Mouse (Mus musculus) forebrain, embryonic 10.5 days (tissue): Measurements from ENCODE around the gene Arid5b. TPM values are rescaled to one million over a fixed set of nuclear protein-coding genes. Genes with fewer than 3 reads are reported as not detected.
"Not testable (repeated sequence)": the region's sequence is repeated elsewhere in the genome, so short reads cannot be mapped to it uniquely, and the experiment has no call there.

ENCODE experiments used
- DNase-seq: peaks from one replicate; pipeline ENCODE4 v3.0.0-alpha.2; 2017; ENCODE audit warnings: low spot score; ENCODE audit errors: extremely low spot score
- H3K27ac ChIP-seq: fragments of 300-500 bp; sonication (generic); 2 replicates; pipeline ENCODE4 v1.5.1; 2016; ENCODE audit warnings: mild to moderate bottlenecking
- H3K27me3 ChIP-seq: fragments of 300-500 bp; sonication (generic); 2 replicates; pipeline ENCODE4 v1.6.1; 2016; ENCODE audit warnings: mild to moderate bottlenecking; ENCODE audit not compliant: poor library complexity, severe bottlenecking
- H3K36me3 ChIP-seq: fragments of 300-500 bp; sonication (generic); replicated peaks from 2 replicates; pipeline ENCODE4 v1.6.1; 2016; ENCODE audit warnings: mild to moderate bottlenecking, moderate library complexity
- H3K4me1 ChIP-seq: fragments of 300-500 bp; sonication (generic); 2 replicates; pipeline ENCODE4 v1.6.1; 2016
- H3K4me3 ChIP-seq: fragments of 300-500 bp; sonication (generic); 2 replicates; pipeline ENCODE4 v1.5.1; 2016; ENCODE audit warnings: mild to moderate bottlenecking, moderate library complexity
- H3K9me3 ChIP-seq: fragments of 300-500 bp; sonication (generic); 2 replicates; pipeline ENCODE4 v1.6.1; 2016; ENCODE audit warnings: mild to moderate bottlenecking, moderate library complexity
- WGBS: fragments of 180-500 bp; shearing (Covaris S2); methylation state at CpG from one replicate; pipeline ENCODE4 v1.1.7; 2016; 5-methylcytosine and 5-hydroxymethylcytosine counted together
- polyA plus RNA-seq: library from polyadenylated mRNA; unstranded; fragments of >200 nt; fragmentation: Nextera tagmentation; extraction: Ambion mirVana; gene quantifications from 2 replicates; pipeline ENCODE4 v1.2.1, GENCODE M21; 2016

Gene Arid5b
- polyA plus RNA-seq, 1 experiment from 2014 or later: 10.5 TPM

DNA sequence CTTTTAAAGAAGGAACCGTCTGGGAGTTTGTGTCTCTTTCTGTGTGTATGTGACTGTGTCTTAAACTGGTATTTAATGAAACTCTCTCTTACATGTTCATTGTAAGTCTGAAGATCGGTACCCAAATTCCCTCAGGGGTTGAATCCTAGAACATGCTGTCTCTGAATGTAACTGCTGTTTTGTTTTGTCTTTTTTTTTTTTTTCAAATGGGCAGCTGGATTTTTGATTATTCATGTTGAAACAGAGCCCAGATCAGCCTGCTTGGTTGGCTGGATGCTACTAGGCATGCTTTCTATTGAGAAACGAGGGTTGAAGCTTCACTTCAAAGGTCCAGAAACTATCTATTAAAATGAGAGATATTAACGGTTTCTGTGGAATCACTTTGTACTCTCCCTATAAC is 177.3 kb downstream of the Arid5b start:
- 90% methylated on average over 4 of the region's 4 CpGs for WGBS
- no peak overlapping the region for H3K4me3 ChIP-seq
- peaks cover 31% of the 10 kb centered on the region for H3K4me1 ChIP-seq
- H3K36me3 ChIP-seq: peaks cover 31% of the 10 kb centered on the region
- H3K27ac ChIP-seq: no peak overlapping the region
- no peaks in the 10 kb centered on the region for H3K27me3 ChIP-seq
- no peaks in the 10 kb centered on the region for H3K9me3 ChIP-seq
- DNase-seq: no peak

- H3K9me3 ChIP-seq: no peaks in the 10 kb centered on the region
- H3K27me3 ChIP-seq: no peaks in the 10 kb centered on the region
- no peak for DNase-seq
- H3K27ac ChIP-seq: no peak overlapping the region
- H3K4me1 ChIP-seq: peaks cover 24% of the 10 kb centered on the region
- peaks cover 36% of the 10 kb centered on the region for H3K36me3 ChIP-seq
- no peak overlapping the region for H3K4me3 ChIP-seq
- 94% methylated on average over 8 of the region's 8 CpGs for WGBS
Observed at GRCm38 (mm10) chr10:68100506-68100905, 178.0 kb downstream of the Arid5b start.

GRCm38 (mm10) chr10:68099801-68100200 is 178.7 kb downstream of the Arid5b start:
- not testable (repeated sequence) for H3K27ac ChIP-seq, H3K27me3 ChIP-seq, H3K9me3 ChIP-seq, DNase-seq, H3K4me3 ChIP-seq
- peaks cover 43% of the 10 kb centered on the region for H3K36me3 ChIP-seq
- peaks cover 17% of the 10 kb centered on the region for H3K4me1 ChIP-seq
- 93% methylated on average over 7 of the region's 7 CpGs for WGBS

DNA sequence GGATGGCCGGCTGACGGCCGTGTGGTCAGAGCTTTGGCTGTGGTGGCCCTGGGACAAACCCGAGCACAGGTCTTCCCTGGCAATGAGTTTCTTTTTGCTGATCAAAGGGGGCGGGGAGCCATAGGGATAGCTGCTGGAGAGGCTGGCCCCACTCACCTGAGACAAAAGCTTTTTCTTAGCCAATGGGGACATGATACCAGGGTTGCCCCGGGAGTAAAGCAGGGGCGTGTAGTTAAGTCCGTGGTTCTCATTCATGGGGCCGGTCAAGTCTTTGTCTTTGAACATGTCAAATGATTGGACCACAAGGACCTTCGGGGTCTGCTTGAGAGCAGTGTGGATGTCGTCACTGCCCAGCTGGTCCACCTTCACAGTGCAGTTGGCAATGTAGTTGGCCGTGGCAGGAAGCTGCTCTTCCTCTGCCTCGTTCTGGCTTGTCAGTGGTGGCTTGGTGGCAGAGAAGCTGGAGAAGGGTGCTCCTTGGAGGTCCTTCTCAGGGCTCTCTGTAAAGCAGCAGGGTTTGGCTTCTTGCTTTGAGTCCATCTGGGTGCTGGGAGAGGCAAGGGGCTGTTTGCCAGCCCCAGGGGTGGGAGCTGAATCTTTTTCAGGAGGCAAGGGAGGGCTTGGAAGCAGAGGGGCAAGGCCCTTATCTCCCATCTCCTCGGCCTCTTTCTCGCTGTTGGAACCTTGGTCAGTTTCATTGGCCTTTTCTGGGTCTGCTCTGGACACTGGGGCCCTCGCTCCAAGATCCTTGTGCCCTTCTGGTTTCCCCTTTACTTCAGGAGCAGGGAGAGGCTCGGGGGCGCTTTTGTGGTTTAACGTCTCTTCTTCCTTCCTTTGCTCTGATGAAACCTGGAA is 180.5 kb downstream of the Arid5b start:
- H3K27ac ChIP-seq: no peak overlapping the region
- H3K4me3 ChIP-seq: no peak overlapping the region
- 92% methylated on average over 19 of the region's 19 CpGs for WGBS
- peaks cover 47% of the 10 kb centered on the region for H3K36me3 ChIP-seq
- H3K4me1 ChIP-seq: peaks cover 3% of the 10 kb centered on the region; the same call in 1 of the 2 replicates
- H3K27me3 ChIP-seq: no peaks in the 10 kb centered on the region
- H3K9me3 ChIP-seq: no peaks in the 10 kb centered on the region
- DNase-seq: no peak

DNA sequence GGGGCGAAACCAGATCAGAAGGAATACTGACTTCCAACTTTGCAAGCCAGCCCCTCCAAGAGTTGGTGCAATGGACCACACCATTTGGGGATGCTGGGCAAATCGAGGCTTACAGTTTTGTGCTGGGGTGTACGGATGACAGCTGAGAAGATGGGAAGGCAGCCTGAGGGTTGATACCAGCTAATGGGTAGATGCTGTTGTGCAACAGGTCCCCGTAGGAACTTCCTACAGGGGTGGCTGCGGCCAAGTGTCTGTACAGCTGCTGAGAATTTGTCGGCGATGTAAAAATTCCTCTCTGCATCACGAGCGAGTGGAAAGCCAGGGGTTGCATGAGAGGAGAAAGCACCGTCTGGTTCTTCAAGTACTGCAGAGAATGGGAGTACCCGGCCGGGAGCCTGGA is 182.1 kb downstream of the Arid5b start:
- H3K27me3 ChIP-seq: no peaks in the 10 kb centered on the region
- H3K36me3 ChIP-seq: peaks cover 47% of the 10 kb centered on the region
- H3K4me1 ChIP-seq: peaks cover 3% of the 10 kb centered on the region; the same call in 1 of the 2 replicates
- 95% methylated on average over 12 of the region's 12 CpGs for WGBS
- DNase-seq: no peak
- no peak overlapping the region for H3K4me3 ChIP-seq
- no peaks in the 10 kb centered on the region for H3K9me3 ChIP-seq
- H3K27ac ChIP-seq: no peak overlapping the region

GRCm38 (mm10) chr10:68095136-68095535 is 183.4 kb downstream of the Arid5b start:
- Histone ChIP-seq H3K4me1 (peaks cover 3% of the 10 kb centered on the region; the same call in 1 of the 2 replicates), H3K9me3 (no peaks in the 10 kb centered on the region), H3K27ac (no peak overlapping the region), H3K36me3 (peaks cover 41% of the 10 kb centered on the region), H3K4me3 (no peak overlapping the region), H3K27me3 (no peaks in the 10 kb centered on the region)
- WGBS: 83% methylated on average over 2 of the region's 2 CpGs
- DNase-seq: no peak

GRCm38 (mm10) chr10:68093496-68093895 is 185.0 kb downstream of the Arid5b start:
- 73% methylated on average over 3 of the region's 3 CpGs for WGBS
- Histone ChIP-seq H3K9me3 (no peaks in the 10 kb centered on the region), H3K4me1 (peaks cover 3% of the 10 kb centered on the region; the same call in 1 of the 2 replicates), H3K36me3 (peaks cover 38% of the 10 kb centered on the region), H3K27ac (no peak overlapping the region), H3K27me3 (no peaks in the 10 kb centered on the region), H3K4me3 (no peak overlapping the region)
- DNase-seq: no peak

DNA sequence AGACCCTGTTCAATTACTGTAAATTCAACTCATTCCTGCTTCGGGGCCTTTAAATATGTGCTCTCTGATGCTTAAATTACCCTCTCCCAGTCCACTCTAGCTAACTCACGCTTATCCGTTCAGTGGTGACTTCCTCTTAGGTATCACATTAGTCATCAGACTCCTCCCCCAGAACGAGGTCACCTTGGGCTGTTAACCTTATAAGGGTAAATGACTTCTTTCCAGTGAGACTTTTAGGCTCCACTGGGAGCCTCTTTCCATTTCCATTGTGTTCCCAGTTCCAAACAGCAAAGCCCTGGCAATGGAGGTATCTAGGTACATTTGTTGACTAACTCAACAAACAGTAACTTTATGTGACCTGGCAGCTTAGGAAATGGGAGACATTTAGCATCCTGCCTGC is 186.7 kb downstream of the Arid5b start:
- H3K36me3 ChIP-seq: peaks cover 22% of the 10 kb centered on the region
- H3K4me3 ChIP-seq: no peak overlapping the region
- 89% methylated on average over 4 of the region's 4 CpGs for WGBS
- no peak overlapping the region for H3K27ac ChIP-seq
- H3K4me1 ChIP-seq: peaks cover 3% of the 10 kb centered on the region; the same call in 1 of the 2 replicates
- H3K9me3 ChIP-seq: no peaks in the 10 kb centered on the region
- DNase-seq: no peak
- H3K27me3 ChIP-seq: no peaks in the 10 kb centered on the region

DNA sequence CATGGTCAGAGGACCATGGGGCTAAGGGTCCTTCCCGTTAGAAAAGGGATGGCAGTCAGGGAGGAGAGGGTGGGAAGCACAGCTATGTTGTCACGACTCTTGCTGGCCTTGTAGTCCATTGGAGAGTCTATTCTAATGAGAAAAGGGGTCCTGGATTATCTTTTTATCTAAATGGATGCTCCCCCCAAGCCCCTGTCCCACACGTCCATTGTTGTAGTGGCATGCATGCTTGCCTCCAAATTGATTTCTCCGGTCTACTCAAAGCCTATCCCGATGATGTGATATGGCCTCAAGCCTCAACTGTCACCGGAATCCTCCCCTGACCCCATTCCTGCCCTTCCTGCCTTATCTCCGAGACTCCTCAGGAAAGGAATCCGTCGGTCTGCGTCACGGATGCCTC is 187.5 kb downstream of the Arid5b start:
- 90% methylated on average over 11 of the region's 11 CpGs for WGBS
- H3K27ac ChIP-seq: no peak overlapping the region
- H3K4me1 ChIP-seq: peaks cover 3% of the 10 kb centered on the region; the same call in 1 of the 2 replicates
- H3K36me3 ChIP-seq: peaks cover 13% of the 10 kb centered on the region
- no peaks in the 10 kb centered on the region for H3K27me3 ChIP-seq
- H3K4me3 ChIP-seq: no peak overlapping the region
- DNase-seq: no peak
- H3K9me3 ChIP-seq: no peaks in the 10 kb centered on the region

GRCm38 (mm10) chr10:68090544-68090943 is 188.0 kb downstream of the Arid5b start:
- Histone ChIP-seq H3K4me3 (no peak overlapping the region), H3K4me1 (peaks cover 3% of the 10 kb centered on the region; the same call in 1 of the 2 replicates), H3K27ac (no peak overlapping the region), H3K9me3 (no peaks in the 10 kb centered on the region), H3K36me3 (peaks cover 11% of the 10 kb centered on the region; the same call in 1 of the 2 replicates), H3K27me3 (no peaks in the 10 kb centered on the region)
- DNase-seq: no peak
- 94% methylated on average over 3 of the region's 3 CpGs for WGBS

DNA sequence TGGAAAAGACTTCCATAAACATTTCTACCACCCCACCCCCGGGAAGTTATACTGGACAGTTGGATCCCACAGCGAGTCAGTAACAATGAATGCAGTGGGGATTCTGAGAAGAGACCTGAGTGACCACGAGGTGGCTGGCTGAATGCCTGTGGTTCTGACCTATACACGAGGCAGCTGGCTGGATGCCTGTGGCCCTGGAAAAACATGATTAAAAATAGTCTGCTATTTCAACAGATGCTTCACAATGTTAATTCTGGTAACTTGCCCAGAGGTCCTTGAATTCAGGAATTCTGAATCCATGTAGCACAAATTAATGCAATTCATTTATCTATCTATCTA is 188.4 kb downstream of the Arid5b start:
- peaks cover 3% of the 10 kb centered on the region; the same call in 1 of the 2 replicates for H3K4me1 ChIP-seq
- H3K4me3 ChIP-seq: no peak overlapping the region
- no peaks in the 10 kb centered on the region for H3K27me3 ChIP-seq
- no peak overlapping the region for H3K27ac ChIP-seq
- peaks cover 8% of the 10 kb centered on the region; the same call in 1 of the 2 replicates for H3K36me3 ChIP-seq
- 82% methylated on average over 4 of the region's 4 CpGs for WGBS
- no peak for DNase-seq
- H3K9me3 ChIP-seq: no peaks in the 10 kb centered on the region

GRCm38 (mm10) chr10:68089435-68090196 is 188.9 kb downstream of the Arid5b start:
- no peak for DNase-seq
- no peaks in the 10 kb centered on the region for H3K27me3 ChIP-seq
- 78% methylated on average over 15 of the region's 15 CpGs for WGBS

DNA sequence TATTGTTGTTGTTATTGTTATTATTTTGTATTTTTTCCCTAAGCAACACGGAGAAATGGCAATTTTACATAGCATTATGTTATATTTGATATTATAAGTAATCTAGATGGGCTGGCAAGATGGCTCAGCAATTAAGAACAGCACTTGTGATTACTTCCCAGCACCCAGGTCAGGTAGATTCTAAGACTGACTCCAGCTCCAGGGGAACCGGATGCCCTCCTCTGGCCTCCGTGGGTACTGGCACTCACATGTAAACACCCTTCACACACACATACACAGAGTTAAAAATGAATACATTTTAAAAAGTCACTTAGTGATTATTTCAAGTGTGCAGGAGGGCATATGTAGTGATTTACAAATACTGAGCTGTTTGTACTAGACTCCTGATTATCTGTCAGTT is 190.8 kb downstream of the Arid5b start:
- Histone ChIP-seq H3K27me3 (no peaks in the 10 kb centered on the region), H3K4me3 (no peak overlapping the region), H3K9me3 (no peaks in the 10 kb centered on the region), H3K27ac (no peak overlapping the region), H3K4me1 (no peaks in the 10 kb centered on the region), H3K36me3 (no peaks in the 10 kb centered on the region)
- WGBS: 83% methylated on average over 3 of the region's 3 CpGs
- no peak for DNase-seq

More at GRCm38 (mm10) chr10:68089435-68090196, 188.9 kb downstream of the Arid5b start:
- H3K9me3 ChIP-seq: no peaks in the 10 kb centered on the region
- H3K4me1 ChIP-seq: peaks cover 3% of the 10 kb centered on the region; the same call in 1 of the 2 replicates
- no peak overlapping the region for H3K4me3 ChIP-seq
- H3K27ac ChIP-seq: no peak overlapping the region
- peaks cover 2% of the 10 kb centered on the region; the same call in 1 of the 2 replicates for H3K36me3 ChIP-seq
